Mouse (Mus musculus) MEL (cell line): ENCODE measurements around the gene Nanog. TPM values are rescaled to one million over a fixed set of nuclear protein-coding genes. Genes with fewer than 3 reads are reported as not detected.

Experiments used
- DNase-seq: peaks from one replicate; pipeline ENCODE4 v3.0.0; 2011; ENCODE audit warnings: low read depth, low spot score
- H3K27ac ChIP-seq: 2 replicates; pipeline ENCODE4 v1.5.1; 2012; ENCODE audit warnings: low read depth, mild to moderate bottlenecking, control low read depth, low read length, moderate library complexity; ENCODE audit not compliant: control insufficient read depth
- H3K27me3 ChIP-seq, 2 experiments: fragments of 150-350 bp in 1 of 2; sonication (generic) in 1 of 2; 2 replicates each; pipeline ENCODE4 v1.6.1; 2012; ENCODE audit warnings: low read length in 2 of 2, mild to moderate bottlenecking in 2 of 2, improper control_type of control experiment in 1 of 2, moderate library complexity in 1 of 2; ENCODE audit not compliant: insufficient read depth in 2 of 2, control insufficient read depth in 1 of 2
- H3K36me3 ChIP-seq, 2 experiments: 2 replicates each; pipeline ENCODE4 v1.6.1; 2012 to 2014; ENCODE audit warnings: low read length in 2 of 2, improper control_type of control experiment in 1 of 2, inconsistent platforms in 1 of 2, mild to moderate bottlenecking in 1 of 2; ENCODE audit not compliant: insufficient read depth in 2 of 2, control insufficient read depth in 1 of 2
- H3K4me1 ChIP-seq, 2 experiments: fragments of 150-350 bp in 1 of 2; sonication (generic) in 1 of 2; 2 replicates each; pipeline ENCODE4 v1.6.1; 2012; ENCODE audit warnings: low read length in 2 of 2, improper control_type of control experiment in 1 of 2, mild to moderate bottlenecking in 1 of 2; ENCODE audit not compliant: insufficient read depth in 2 of 2, control insufficient read depth in 1 of 2
- H3K4me3 ChIP-seq, 2 experiments: fragments of 150-350 bp in 1 of 2; sonication (generic) in 1 of 2; 2 replicates each; pipeline ENCODE4 v1.5.1; 2012; ENCODE audit warnings: low read depth in 2 of 2, low read length in 2 of 2, mild to moderate bottlenecking in 2 of 2, moderate library complexity in 2 of 2, control low read depth in 1 of 2, improper control_type of control experiment in 1 of 2; ENCODE audit not compliant: control insufficient read depth in 1 of 2, insufficient read depth in 1 of 2
- H3K79me2 ChIP-seq: 2 replicates; pipeline ENCODE4 v1.6.1; 2012; ENCODE audit warnings: mild to moderate bottlenecking, low read length, moderate library complexity; ENCODE audit not compliant: control insufficient read depth, poor library complexity, insufficient read depth
- H3K9ac ChIP-seq: 2 replicates; pipeline ENCODE4 v1.6.1; 2012; ENCODE audit warnings: low read depth, mild to moderate bottlenecking, control low read depth, low read length, moderate library complexity; ENCODE audit not compliant: control insufficient read depth, poor library complexity, severe bottlenecking
- H3K9me3 ChIP-seq: fragments of 150-350 bp; sonication (generic); replicated peaks from 2 replicates; pipeline ENCODE4 v1.6.1; 2012; ENCODE audit warnings: mild to moderate bottlenecking, low read length, improper control_type of control experiment, moderate library complexity; ENCODE audit not compliant: insufficient read depth
- CTCF ChIP-seq, 3 experiments: IDR thresholded peaks in 2 of 3; conservative IDR thresholded peaks in 1 of 3; 2 replicates each; pipeline ENCODE4 v1.5.1; 2011 to 2012; ENCODE audit warnings: low read length in 3 of 3, low read depth in 2 of 3, mild to moderate bottlenecking in 2 of 3, improper control_type of control experiment in 1 of 3, inconsistent platforms in 1 of 3, mixed read lengths in 1 of 3, moderate library complexity in 1 of 3; ENCODE audit not compliant: control insufficient read depth in 1 of 3, insufficient read depth in 1 of 3, poor library complexity in 1 of 3, severe bottlenecking in 1 of 3
- EP300 ChIP-seq, 2 experiments: IDR thresholded peaks; 2 replicates each; pipeline ENCODE4 v1.6.1; 2011; ENCODE audit warnings: improper control_type of control experiment in 2 of 2, low read length in 2 of 2, low read depth in 1 of 2, mild to moderate bottlenecking in 1 of 2
- HCFC1 ChIP-seq: IDR thresholded peaks from 2 replicates; pipeline ENCODE4 v1.6.1; 2012; ENCODE audit warnings: low read depth, mild to moderate bottlenecking, inconsistent platforms, low read length, improper control_type of control experiment, moderate library complexity
- MEF2A ChIP-seq: IDR thresholded peaks from 2 replicates; pipeline ENCODE4 v1.6.1; 2014; ENCODE audit warnings: low read depth, mild to moderate bottlenecking, inconsistent platforms, low read length, improper control_type of control experiment; ENCODE audit not compliant: poor library complexity, insufficient replicate concordance, severe bottlenecking; ENCODE audit errors: extremely low read depth
- MXI1 ChIP-seq: IDR thresholded peaks from 2 replicates; pipeline ENCODE4 v1.6.1; 2011; ENCODE audit warnings: mild to moderate bottlenecking, low read depth, low read length, improper control_type of control experiment
- NELFE ChIP-seq: IDR thresholded peaks from 2 replicates; pipeline ENCODE4 v1.6.1; 2011; ENCODE audit warnings: low read depth, low read length, improper control_type of control experiment
- NRF1 ChIP-seq: IDR thresholded peaks from 2 replicates; pipeline ENCODE4 v1.6.1; 2014; ENCODE audit warnings: low read depth, mild to moderate bottlenecking, inconsistent platforms, low read length, improper control_type of control experiment, moderate library complexity; ENCODE audit not compliant: poor library complexity, insufficient read depth, severe bottlenecking
- POLR2AphosphoS5 ChIP-seq: IDR thresholded peaks from 2 replicates; pipeline ENCODE4 v1.6.1; 2012; ENCODE audit warnings: low read depth, borderline replicate concordance, mild to moderate bottlenecking, inconsistent platforms, low read length, moderate library complexity, mixed read lengths
- SMC3 ChIP-seq: IDR thresholded peaks from 2 replicates; pipeline ENCODE4 v1.6.1; 2011; ENCODE audit warnings: low read depth, low read length, improper control_type of control experiment
- TAL1 ChIP-seq: IDR thresholded peaks from 2 replicates; pipeline ENCODE4 v1.6.1; 2012; ENCODE audit warnings: mild to moderate bottlenecking, inconsistent platforms, low read length, moderate library complexity, mixed read lengths
- TBP ChIP-seq: IDR thresholded peaks from 2 replicates; pipeline ENCODE4 v1.8.0; 2011; ENCODE audit warnings: low read depth, low read length, improper control_type of control experiment
- UBTF ChIP-seq: IDR thresholded peaks from 2 replicates; pipeline ENCODE4 v1.6.1; 2012; ENCODE audit warnings: low read depth, mild to moderate bottlenecking, inconsistent platforms, low read length, improper control_type of control experiment, moderate library complexity, borderline replicate concordance; ENCODE audit not compliant: insufficient read depth
- USF1 ChIP-seq: IDR thresholded peaks from 2 replicates; pipeline ENCODE4 v1.6.1; 2014; ENCODE audit warnings: low read depth, mild to moderate bottlenecking, inconsistent platforms, low read length, improper control_type of control experiment, moderate library complexity
- ZC3H11A ChIP-seq: IDR thresholded peaks from 2 replicates; pipeline ENCODE4 v1.6.1; 2012; ENCODE audit warnings: low read depth, mild to moderate bottlenecking, inconsistent platforms, low read length, improper control_type of control experiment
- ZNF384 ChIP-seq: IDR thresholded peaks from 2 replicates; pipeline ENCODE4 v1.6.1; 2012; ENCODE audit warnings: low read depth, mild to moderate bottlenecking, inconsistent platforms, low read length, improper control_type of control experiment
- polyA plus RNA-seq, 2 experiments: library from polyadenylated mRNA; stranded (reverse) in 1 of 2; unstranded in 1 of 2; fragments of >175 nt in 1 of 2; fragments of >200 nt in 1 of 2; gene quantifications; 2 replicates each; pipeline versions ENCODE4 v1.2.1 to v1.2.4; 2012; ENCODE audit warnings: low replicate concordance in 2 of 2, low read depth in 1 of 2; ENCODE audit not compliant: insufficient read length in 2 of 2, insufficient read depth in 1 of 2, missing spikeins in 1 of 2
- total RNA-seq: library from RNA; depleted of rRNA; stranded (reverse); fragments of 300-350 nt; gene quantifications from 2 replicates; pipeline ENCODE4 v1.2.3, GENCODE M21; 2012

Gene Nanog
- total and polyA plus RNA-seq, 3 experiments: 0.63 TPM; not detected in 2

DNA sequence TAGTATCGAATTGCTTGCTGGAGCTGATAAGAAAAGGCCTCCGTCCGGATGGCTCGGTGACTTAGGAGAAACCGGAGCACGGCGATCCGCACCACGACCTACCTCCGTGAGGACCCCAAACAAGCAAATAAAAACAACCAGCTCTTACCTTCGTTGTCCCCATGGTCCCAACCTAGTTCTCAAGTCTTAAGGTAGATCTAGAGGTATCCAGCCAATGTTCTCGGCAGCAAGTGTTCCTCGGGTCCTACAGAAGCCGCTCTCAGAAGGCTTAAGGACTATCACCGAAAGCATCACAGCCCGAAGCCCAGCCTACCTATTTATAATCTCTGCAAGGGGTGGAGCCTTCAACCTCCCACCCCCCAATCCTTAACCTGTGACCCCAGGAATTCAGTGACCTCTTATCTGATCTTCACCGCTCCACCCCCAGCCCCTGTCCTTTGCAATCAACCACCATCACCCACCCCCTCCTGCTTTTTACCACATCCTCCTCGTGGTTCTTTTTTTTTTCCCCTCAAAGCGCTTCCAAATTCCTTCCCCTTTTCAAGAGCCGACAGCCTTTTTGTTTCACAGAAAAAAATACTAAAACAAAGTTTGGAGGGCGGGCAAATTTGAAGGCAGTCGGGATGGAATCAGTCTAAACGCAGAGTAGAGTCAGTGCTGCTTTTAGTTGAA, 35.1 kb downstream of the Nanog start (continued):
- peak; percentile 82 for TF ChIP-seq HCFC1
- peak; percentile 55; the same call in 1 of the 2 replicates for TF ChIP-seq MEF2A
- TF ChIP-seq UBTF: 0 out of 2 replicates have a peak, but pooled peaks have one; percentile 17
- 0 out of 2 replicates have a peak, but pooled peaks have one; percentile 11 for TF ChIP-seq ZC3H11A
- no peak for TF ChIP-seq POLR2AphosphoS5
- TF ChIP-seq SMC3: no peak
- TF ChIP-seq EP300 (IDR thresholded peaks at IDR 0.05; ENCODE audit: low read depth in 1 of 2, low read length in 2 of 2): peak; percentile 81 to 90
- TF ChIP-seq NRF1: no peak
- TF ChIP-seq TAL1: no peak
- TF ChIP-seq TBP: peak; percentile 97
- peak; percentile 87 for TF ChIP-seq MXI1
- peak; percentile 75 for TF ChIP-seq NELFE
- TF ChIP-seq, all 39 proteins: peak for 27

DNA sequence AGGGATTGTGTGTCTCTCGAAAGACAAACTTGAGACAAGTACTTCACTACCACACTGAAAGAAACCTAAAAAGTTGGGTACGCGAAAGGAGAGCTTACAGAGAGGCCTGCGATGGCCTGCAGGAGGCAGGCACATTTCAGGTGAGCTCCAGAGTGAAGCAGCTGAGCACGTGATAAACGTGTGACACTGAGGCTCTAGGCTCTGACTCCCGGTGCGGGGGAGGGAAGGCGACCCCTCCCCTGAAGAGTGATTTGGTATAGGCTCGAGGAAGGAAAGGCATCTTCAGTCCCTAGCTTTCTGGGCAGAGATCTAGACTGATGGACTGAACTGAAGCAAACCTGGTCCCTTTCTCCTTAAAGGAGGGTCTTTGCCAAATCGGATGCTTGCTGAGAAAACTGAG, 36.1 kb downstream of the Nanog start:
- Histone ChIP-seq H3K4me3 (peak overlapping the region in 1 of 2 experiments; percentile 32; a peak in 1 of 4 replicates), H3K9ac (peak overlapping the region; percentile 48; the same call in 1 of the 2 replicates), H3K27ac (peak overlapping the region; percentile 74), H3K36me3 (peaks cover 5 to 17% of the 10 kb centered on the region in 2 experiments; a peak in 3 of 4 replicates), H3K9me3 (no peaks in the 10 kb centered on the region), H3K4me1 (peaks cover 2 to 23% of the 10 kb centered on the region in 2 experiments; a peak in 2 of 4 replicates), H3K27me3 (no peaks in the 10 kb centered on the region), H3K79me2 (peaks cover 19% of the 10 kb centered on the region)
- TF ChIP-seq ZNF384: no peak
- TF ChIP-seq CTCF (IDR thresholded peaks at IDR 0.05 in 2 of 3, conservative IDR thresholded peaks at IDR 0.05 in 1 of 3; ENCODE audit: control insufficient read depth in 1 of 3, insufficient read depth in 1 of 3, low read depth in 2 of 3, low read length in 3 of 3, poor library complexity in 1 of 3, severe bottlenecking in 1 of 3): peak in 2 of 3 experiments; percentile 6; a peak in 1 of 6 replicates
- TF ChIP-seq USF1: 0 out of 2 replicates have a peak, but pooled peaks have one; percentile 26
- DNase-seq: no peak
